Mouse (Mus musculus) forebrain, embryonic 15.5 days (tissue): ENCODE data around the gene Pacrg. TPM values are rescaled to one million over a fixed set of nuclear protein-coding genes. Genes with fewer than 3 reads are reported as not detected.

ENCODE experiments used
- ATAC-seq: fragments of 200-750 bp; cut with Nextera tagmentation; replicated peaks from 2 replicates; pipeline ENCODE4 v1.8.0; 2017; ENCODE audit warnings: mild to moderate bottlenecking, moderate TSS enrichment, moderate library complexity
- H3K27ac ChIP-seq: fragments of 300-500 bp; sonication (generic); replicated peaks from 2 replicates; pipeline ENCODE4 v1.5.1; 2015; ENCODE audit warnings: mild to moderate bottlenecking, inconsistent platforms
- H3K27me3 ChIP-seq: fragments of 300-500 bp; sonication (generic); 2 replicates; pipeline ENCODE4 v1.6.1; 2015; ENCODE audit warnings: inconsistent platforms
- H3K36me3 ChIP-seq: fragments of 300-500 bp; sonication (generic); 2 replicates; pipeline ENCODE4 v1.6.1; 2015; ENCODE audit warnings: mild to moderate bottlenecking, inconsistent platforms
- H3K4me1 ChIP-seq: fragments of 300-500 bp; sonication (generic); 2 replicates; pipeline ENCODE4 v1.6.1; 2015; ENCODE audit warnings: inconsistent platforms
- H3K4me2 ChIP-seq: fragments of 300-500 bp; sonication (generic); replicated peaks from 2 replicates; pipeline ENCODE4 v1.6.1; 2015; ENCODE audit warnings: mild to moderate bottlenecking, inconsistent platforms
- H3K4me3 ChIP-seq: fragments of 300-500 bp; sonication (generic); 2 replicates; pipeline ENCODE4 v1.5.1; 2015; ENCODE audit warnings: mild to moderate bottlenecking, inconsistent platforms
- H3K9ac ChIP-seq: fragments of 300-500 bp; sonication (generic); replicated peaks from 2 replicates; pipeline ENCODE4 v1.6.1; 2015; ENCODE audit warnings: mild to moderate bottlenecking, inconsistent platforms
- H3K9me3 ChIP-seq: fragments of 300-500 bp; sonication (generic); 2 replicates; pipeline ENCODE4 v1.6.1; 2016; ENCODE audit warnings: inconsistent platforms
- WGBS: fragments of 180-500 bp; shearing (Covaris S2); methylation state at CpG from one replicate; pipeline ENCODE4 v1.1.7; 2015; ENCODE audit warnings: mixed read lengths; 5-methylcytosine and 5-hydroxymethylcytosine counted together
- polyA plus RNA-seq: library from polyadenylated mRNA; unstranded; fragments of >200 nt; fragmentation: Nextera tagmentation; extraction: Ambion mirVana; gene quantifications from 2 replicates; pipeline ENCODE4 v1.2.1, GENCODE M21; 2015

Gene Pacrg
- polyA plus RNA-seq, 1 experiment from 2014 or later, result 9.7 TPM

GRCm38 (mm10) chr17:10473826-10474384 is 366.2 kb downstream of the Pacrg start:
- Histone ChIP-seq H3K27ac (no peak overlapping the region), H3K9ac (no peak overlapping the region), H3K4me3 (no peak overlapping the region), H3K36me3 (no peaks in the 10 kb centered on the region), H3K4me2 (no peak overlapping the region), H3K4me1 (peaks cover 4% of the 10 kb centered on the region; the same call in 1 of the 2 replicates), H3K27me3 (no peaks in the 10 kb centered on the region), H3K9me3 (no peaks in the 10 kb centered on the region)
- ATAC-seq, result no peak
- 74% methylated on average over 7 of the region's 7 CpGs for WGBS

GRCm38 (mm10) chr17:10473175-10473574 is 366.9 kb downstream of the Pacrg start:
- Histone ChIP-seq H3K4me2 (no peak overlapping the region), H3K9ac (no peak overlapping the region), H3K36me3 (no peaks in the 10 kb centered on the region), H3K27me3 (no peaks in the 10 kb centered on the region), H3K4me1 (no peaks in the 10 kb centered on the region; the same call in 1 of the 2 replicates), H3K4me3 (no peak overlapping the region), H3K9me3 (no peaks in the 10 kb centered on the region), H3K27ac (no peak overlapping the region)
- WGBS, result 84% methylated on average over 6 of the region's 6 CpGs
- no peak for ATAC-seq

GRCm38 (mm10) chr17:10469874-10470568 is 370.1 kb downstream of the Pacrg start:
- ATAC-seq, result no peak
- H3K9me3 ChIP-seq, result no peaks in the 10 kb centered on the region
- no peaks in the 10 kb centered on the region for H3K36me3 ChIP-seq
- no peak overlapping the region for H3K4me2 ChIP-seq
- WGBS, result 90% methylated on average over 9 of the region's 9 CpGs
- H3K27me3 ChIP-seq, result no peaks in the 10 kb centered on the region
- H3K9ac ChIP-seq, result no peak overlapping the region
- no peaks in the 10 kb centered on the region for H3K4me1 ChIP-seq
- no peak overlapping the region for H3K4me3 ChIP-seq
- no peak overlapping the region for H3K27ac ChIP-seq

- 90% methylated on average over 3 of the region's 3 CpGs for WGBS
- Histone ChIP-seq H3K27me3 (no peaks in the 10 kb centered on the region), H3K9me3 (no peaks in the 10 kb centered on the region), H3K4me3 (no peak overlapping the region), H3K4me1 (no peaks in the 10 kb centered on the region), H3K9ac (no peak overlapping the region), H3K4me2 (no peak overlapping the region), H3K27ac (no peak overlapping the region), H3K36me3 (no peaks in the 10 kb centered on the region)
- no peak for ATAC-seq
Measured at GRCm38 (mm10) chr17:10467102-10467501, 373.0 kb downstream of the Pacrg start.

GRCm38 (mm10) chr17:10465467-10465866 is 374.6 kb downstream of the Pacrg start:
- Histone ChIP-seq H3K4me1 (no peaks in the 10 kb centered on the region), H3K9ac (no peak overlapping the region), H3K4me3 (no peak overlapping the region), H3K36me3 (no peaks in the 10 kb centered on the region), H3K27me3 (no peaks in the 10 kb centered on the region), H3K9me3 (no peaks in the 10 kb centered on the region), H3K4me2 (no peak overlapping the region), H3K27ac (no peak overlapping the region)
- 86% methylated on average over 6 of the region's 6 CpGs for WGBS
- ATAC-seq, result no peak

GRCm38 (mm10) chr17:10464700-10465099 is 375.4 kb downstream of the Pacrg start:
- H3K9ac ChIP-seq, result no peak overlapping the region
- ATAC-seq, result no peak
- H3K27me3 ChIP-seq, result no peaks in the 10 kb centered on the region
- no peak overlapping the region for H3K4me3 ChIP-seq
- no peaks in the 10 kb centered on the region for H3K36me3 ChIP-seq
- H3K4me2 ChIP-seq, result no peak overlapping the region
- H3K27ac ChIP-seq, result no peak overlapping the region
- WGBS, result 69% methylated on average over 3 of the region's 3 CpGs
- H3K9me3 ChIP-seq, result no peaks in the 10 kb centered on the region
- no peaks in the 10 kb centered on the region for H3K4me1 ChIP-seq

- no peak for ATAC-seq
- WGBS, result 85% methylated on average over 3 of the region's 3 CpGs
Measured at GRCm38 (mm10) chr17:10463626-10464025, 376.5 kb downstream of the Pacrg start.

GRCm38 (mm10) chr17:10460916-10461315 is 379.2 kb downstream of the Pacrg start:
- no peak overlapping the region for H3K27ac ChIP-seq
- H3K4me1 ChIP-seq, result no peaks in the 10 kb centered on the region
- no peak overlapping the region for H3K4me3 ChIP-seq
- H3K27me3 ChIP-seq, result no peaks in the 10 kb centered on the region
- H3K36me3 ChIP-seq, result no peaks in the 10 kb centered on the region
- no peak for ATAC-seq
- no peak overlapping the region for H3K9ac ChIP-seq
- 94% methylated on average over 4 of the region's 4 CpGs for WGBS
- H3K4me2 ChIP-seq, result no peak overlapping the region
- no peaks in the 10 kb centered on the region for H3K9me3 ChIP-seq

More at GRCm38 (mm10) chr17:10463626-10464025, 376.5 kb downstream of the Pacrg start:
- H3K4me1 ChIP-seq, result no peaks in the 10 kb centered on the region
- no peak overlapping the region for H3K27ac ChIP-seq
- H3K36me3 ChIP-seq, result no peaks in the 10 kb centered on the region
- H3K27me3 ChIP-seq, result no peaks in the 10 kb centered on the region
- no peak overlapping the region for H3K9ac ChIP-seq
- H3K4me3 ChIP-seq, result no peak overlapping the region
- no peaks in the 10 kb centered on the region for H3K9me3 ChIP-seq
- no peak overlapping the region for H3K4me2 ChIP-seq

- Histone ChIP-seq H3K27ac (no peak overlapping the region), H3K4me2 (no peak overlapping the region), H3K4me1 (no peaks in the 10 kb centered on the region), H3K36me3 (no peaks in the 10 kb centered on the region), H3K9me3 (no peaks in the 10 kb centered on the region), H3K9ac (no peak overlapping the region), H3K4me3 (no peak overlapping the region), H3K27me3 (no peaks in the 10 kb centered on the region)
- no peak for ATAC-seq
Measured at GRCm38 (mm10) chr17:10458743-10459142, 381.4 kb downstream of the Pacrg start.

GRCm38 (mm10) chr17:10456409-10456808 is 383.7 kb downstream of the Pacrg start:
- no peak overlapping the region for H3K9ac ChIP-seq
- H3K27ac ChIP-seq, result no peak overlapping the region
- H3K9me3 ChIP-seq, result no peaks in the 10 kb centered on the region
- H3K4me2 ChIP-seq, result no peak overlapping the region
- WGBS, result 85% methylated on average over 4 of the region's 4 CpGs
- H3K27me3 ChIP-seq, result no peaks in the 10 kb centered on the region
- H3K4me3 ChIP-seq, result no peak overlapping the region
- ATAC-seq, result no peak
- peaks cover 4% of the 10 kb centered on the region for H3K4me1 ChIP-seq
- H3K36me3 ChIP-seq, result no peaks in the 10 kb centered on the region

- H3K36me3 ChIP-seq, result no peaks in the 10 kb centered on the region
- 85% methylated on average over 7 of the region's 7 CpGs for WGBS
- peaks cover 8% of the 10 kb centered on the region for H3K4me1 ChIP-seq
- no peaks in the 10 kb centered on the region for H3K27me3 ChIP-seq
- no peak overlapping the region for H3K9ac ChIP-seq
- no peaks in the 10 kb centered on the region for H3K9me3 ChIP-seq
- H3K27ac ChIP-seq, result no peak overlapping the region
- no peak overlapping the region for H3K4me3 ChIP-seq
- no peak overlapping the region for H3K4me2 ChIP-seq
- ATAC-seq, result no peak
Measured at GRCm38 (mm10) chr17:10455961-10456360, 384.1 kb downstream of the Pacrg start.

GRCm38 (mm10) chr17:10454406-10454805 is 385.7 kb downstream of the Pacrg start:
- Histone ChIP-seq H3K9me3 (no peaks in the 10 kb centered on the region), H3K27me3 (no peaks in the 10 kb centered on the region), H3K4me2 (no peak overlapping the region), H3K36me3 (no peaks in the 10 kb centered on the region), H3K4me3 (no peak overlapping the region), H3K27ac (no peak overlapping the region), H3K9ac (no peak overlapping the region), H3K4me1 (peaks cover 13% of the 10 kb centered on the region)
- WGBS, result 89% methylated on average over 8 of the region's 8 CpGs
- no peak for ATAC-seq

GRCm38 (mm10) chr17:10452801-10453200 is 387.3 kb downstream of the Pacrg start:
- ATAC-seq, result no peak
- Histone ChIP-seq H3K4me3 (no peak overlapping the region), H3K4me1 (peaks cover 17% of the 10 kb centered on the region), H3K27me3 (no peaks in the 10 kb centered on the region), H3K9me3 (no peaks in the 10 kb centered on the region), H3K4me2 (no peak overlapping the region), H3K9ac (no peak overlapping the region), H3K27ac (no peak overlapping the region), H3K36me3 (no peaks in the 10 kb centered on the region)
- WGBS, result 97% methylated on average over 3 of the region's 3 CpGs
